Comparison of ENCODE assay signal across 13 mouse cellular contexts in genomic region chr5:122961905-122962304, GRCm38 (mm10). TPM values are rescaled to one million over a fixed set of nuclear protein-coding genes. Genes with fewer than 3 reads are reported as not detected.
DNase-seq lines count a peak whose midpoint lies in the region.
"Had no signal": no experiment of that assay in that cellular context is flagged by ENCODE, and none has a peak within 500 bp of the region (broad histone marks: within the 10 kb centered on the region; RNA-seq: fewer than 3 reads in every experiment).

No protein-coding gene starts in this region.

- DNase-seq in adrenal gland, postnatal 36 days, result peak; percentile 7 to 33
- DNase-seq in adrenal gland, adult 8-10 months, result no peak
- DNase-seq in kidney, postnatal 4 days, result peak; percentile 53 to 67
- no peak for DNase-seq in kidney, adult 11 months
- peak; percentile 70 for DNase-seq in ES-CJ7 (ENCODE audit: low read depth, low spot score)
- peak; percentile 75 for DNase-seq in WW6 (ENCODE audit: low read depth, low spot score)
- no peak for DNase-seq in gastrocnemius, postnatal 25 days
- no peak for DNase-seq in frontal cortex, adult 2 months (ENCODE audit: extremely low spot score in 1 of 2, low spot score in 1 of 2)
- DNase-seq: cerebellum, adult 9-10 months; heart, postnatal 36 days; layer of hippocampus, postnatal 36 days; thymus, adult 18-20 months; thymus, postnatal 36 days had no signal

RNA-seq across cellular contexts. Expression of gene Kdm2b, which starts 27.7 kb away (rescaled TPM):
- total RNA-seq in adrenal gland, postnatal 36 days (2021), result 10 to 100 TPM; 13.4 to 14.7 TPM
- 10 to 100 TPM; 16.9 to 20.0 (median 18.5) TPM for total RNA-seq in adrenal gland, adult 8-10 months (2022)
- total RNA-seq in gastrocnemius, postnatal 25 days (2021), result 10 to 100 TPM; 12.8 to 14.3 TPM
- 18.7 and 20.9 TPM in 2 replicates for polyA plus RNA-seq in frontal cortex, adult 2 months (2012; rRNA removed)

RNA-seq across cellular contexts. Expression of gene Orai1, which starts 53.0 kb away (rescaled TPM):
- total RNA-seq in adrenal gland, postnatal 36 days (2021), result 10 to 100 TPM in 1 of 2 experiments, 1 to 10 TPM in 1; 9.2 to 12.3 TPM
- total RNA-seq in adrenal gland, adult 8-10 months (2022), result 10 to 100 TPM; 11.5 to 13.5 (median 12.0) TPM
- 10 to 100 TPM; 31.5 to 36.3 TPM for total RNA-seq in gastrocnemius, postnatal 25 days (2021)
- polyA plus RNA-seq in frontal cortex, adult 2 months (2012; rRNA removed), result 17.6 and 20.6 TPM in 2 replicates

Comparison
In these comparisons a context has a peak if more than half of its experiments do, and no peak if none do; other contexts are left out.
1. DNase-seq: peak in adrenal gland, postnatal 36 days (2 of 2), kidney, postnatal 4 days (2 of 2), ES-CJ7 (single experiment) and WW6 (single experiment); none in adrenal gland, adult 8-10 months (single experiment), kidney, adult 11 months (single experiment), gastrocnemius, postnatal 25 days (single experiment) and frontal cortex, adult 2 months (0 of 2).